Mouse (Mus musculus): ENCODE results near the gene Camk1d. TPM values are rescaled to one million over a fixed set of nuclear protein-coding genes. Genes with fewer than 3 reads are reported as not detected.

Camk1d gene
- total and polyA plus RNA-seq, 2 experiments = 17.0 to 47.7 TPM

- Histone ChIP-seq H3K9ac (ENCODE audit: low read depth, low read length) (no peak overlapping the region), H3K36me3 (ENCODE audit: control insufficient read depth, insufficient read depth, low read length) (no peaks in the 10 kb centered on the region), H3K27ac (replicated peaks; ENCODE audit: insufficient read depth, low read depth, low read length) (no peak overlapping the region), H3K4me1 (ENCODE audit: control insufficient read depth, insufficient read depth, low read length) (no peaks in the 10 kb centered on the region), H3K27me3 (ENCODE audit: control insufficient read depth, insufficient read depth, low read length) (no peaks in the 10 kb centered on the region), H3K4me3 (ENCODE audit: insufficient read depth, low read depth, low read length) (no peak overlapping the region), H3K79me2 (ENCODE audit: control insufficient read depth, insufficient read depth, low read length) (no peaks in the 10 kb centered on the region)
- TF ChIP-seq POLR2A (IDR thresholded peaks at IDR 0.05; ENCODE audit: extremely low read depth, insufficient read depth, low read length) = no peak
- no peak for TF ChIP-seq CTCF (IDR thresholded peaks at IDR 0.05; ENCODE audit: low read depth, low read length)
- 95% methylated on average over 5 of the region's 5 CpGs for WGBS
- DNase-seq (ENCODE audit: extremely low read depth, low read depth, low spot score) = no peak
Measured at GRCm38 (mm10) chr2:5732047-5732446, 17.7 kb upstream of the Camk1d start.

- H3K4me1 ChIP-seq (ENCODE audit: control insufficient read depth, insufficient read depth, low read length) = no peaks in the 10 kb centered on the region
- DNase-seq (ENCODE audit: extremely low read depth, low read depth, low spot score) = no peak
- H3K9ac ChIP-seq (ENCODE audit: low read depth, low read length) = no peak overlapping the region
- no peaks in the 10 kb centered on the region for H3K36me3 ChIP-seq (ENCODE audit: control insufficient read depth, insufficient read depth, low read length)
- TF ChIP-seq CTCF (IDR thresholded peaks at IDR 0.05; ENCODE audit: low read depth, low read length) = no peak
- TF ChIP-seq POLR2A (IDR thresholded peaks at IDR 0.05; ENCODE audit: extremely low read depth, insufficient read depth, low read length) = no peak
- H3K79me2 ChIP-seq (ENCODE audit: control insufficient read depth, insufficient read depth, low read length) = no peaks in the 10 kb centered on the region
- H3K4me3 ChIP-seq (ENCODE audit: insufficient read depth, low read depth, low read length) = no peak overlapping the region
- H3K27ac ChIP-seq (replicated peaks; ENCODE audit: insufficient read depth, low read depth, low read length) = no peak overlapping the region
- no peaks in the 10 kb centered on the region for H3K27me3 ChIP-seq (ENCODE audit: control insufficient read depth, insufficient read depth, low read length)
- WGBS = 43% methylated on average over 15 of the region's 15 CpGs
Measured at GRCm38 (mm10) chr2:5730364-5730792, 16.1 kb upstream of the Camk1d start.

- 71% methylated on average over 7 of the region's 7 CpGs for WGBS
- Histone ChIP-seq H3K4me1 (ENCODE audit: control insufficient read depth, insufficient read depth, low read length) (no peaks in the 10 kb centered on the region), H3K79me2 (ENCODE audit: control insufficient read depth, insufficient read depth, low read length) (no peaks in the 10 kb centered on the region), H3K4me3 (ENCODE audit: insufficient read depth, low read depth, low read length) (no peak overlapping the region), H3K9ac (ENCODE audit: low read depth, low read length) (no peak overlapping the region), H3K27ac (replicated peaks; ENCODE audit: insufficient read depth, low read depth, low read length) (no peak overlapping the region), H3K36me3 (ENCODE audit: control insufficient read depth, insufficient read depth, low read length) (no peaks in the 10 kb centered on the region), H3K27me3 (ENCODE audit: control insufficient read depth, insufficient read depth, low read length) (no peaks in the 10 kb centered on the region)
- TF ChIP-seq CTCF (IDR thresholded peaks at IDR 0.05; ENCODE audit: low read depth, low read length) (no peak), POLR2A (IDR thresholded peaks at IDR 0.05; ENCODE audit: extremely low read depth, insufficient read depth, low read length) (no peak)
- DNase-seq (ENCODE audit: extremely low read depth, low read depth, low spot score) = no peak
Measured at GRCm38 (mm10) chr2:5729931-5730330, 15.6 kb upstream of the Camk1d start.

- WGBS = 45% methylated on average over 8 of the region's 8 CpGs
- H3K4me1 ChIP-seq (ENCODE audit: control insufficient read depth, insufficient read depth, low read length) = no peaks in the 10 kb centered on the region
Measured at GRCm38 (mm10) chr2:5725028-5725701, 10.8 kb upstream of the Camk1d start.

GRCm38 (mm10) chr2:5717675-5718074, 3.4 kb upstream of the Camk1d start:
- Histone ChIP-seq H3K4me1 (ENCODE audit: control insufficient read depth, insufficient read depth, low read length) (peaks cover 5% of the 10 kb centered on the region; the same call in 1 of the 2 replicates), H3K79me2 (ENCODE audit: control insufficient read depth, insufficient read depth, low read length) (no peaks in the 10 kb centered on the region), H3K36me3 (ENCODE audit: control insufficient read depth, insufficient read depth, low read length) (no peaks in the 10 kb centered on the region), H3K27ac (replicated peaks; ENCODE audit: insufficient read depth, low read depth, low read length) (no peak overlapping the region), H3K9ac (ENCODE audit: low read depth, low read length) (no peak overlapping the region), H3K4me3 (ENCODE audit: insufficient read depth, low read depth, low read length) (no peak overlapping the region), H3K27me3 (ENCODE audit: control insufficient read depth, insufficient read depth, low read length) (no peaks in the 10 kb centered on the region)
- WGBS = 96% methylated on average over 6 of the region's 6 CpGs
- TF ChIP-seq POLR2A (IDR thresholded peaks at IDR 0.05; ENCODE audit: extremely low read depth, insufficient read depth, low read length) (no peak), CTCF (IDR thresholded peaks at IDR 0.05; ENCODE audit: low read depth, low read length) (peak; percentile 20; the same call in 1 of the 2 replicates)
- no peak for DNase-seq (ENCODE audit: extremely low read depth, low read depth, low spot score)

More at GRCm38 (mm10) chr2:5725028-5725701, 10.8 kb upstream of the Camk1d start:
- Histone ChIP-seq H3K27me3 (ENCODE audit: control insufficient read depth, insufficient read depth, low read length) (no peaks in the 10 kb centered on the region), H3K27ac (replicated peaks; ENCODE audit: insufficient read depth, low read depth, low read length) (no peak overlapping the region), H3K79me2 (ENCODE audit: control insufficient read depth, insufficient read depth, low read length) (no peaks in the 10 kb centered on the region), H3K4me3 (ENCODE audit: insufficient read depth, low read depth, low read length) (no peak overlapping the region), H3K9ac (ENCODE audit: low read depth, low read length) (no peak overlapping the region), H3K36me3 (ENCODE audit: control insufficient read depth, insufficient read depth, low read length) (no peaks in the 10 kb centered on the region)
- TF ChIP-seq CTCF (IDR thresholded peaks at IDR 0.05; ENCODE audit: low read depth, low read length) (no peak), POLR2A (IDR thresholded peaks at IDR 0.05; ENCODE audit: extremely low read depth, insufficient read depth, low read length) (no peak)
- no peak for DNase-seq (ENCODE audit: extremely low read depth, low read depth, low spot score)

- Histone ChIP-seq H3K4me1 (ENCODE audit: control insufficient read depth, insufficient read depth, low read length) (peaks cover 5% of the 10 kb centered on the region; the same call in 1 of the 2 replicates), H3K9ac (ENCODE audit: low read depth, low read length) (no peak overlapping the region), H3K4me3 (ENCODE audit: insufficient read depth, low read depth, low read length) (no peak overlapping the region), H3K27me3 (ENCODE audit: control insufficient read depth, insufficient read depth, low read length) (no peaks in the 10 kb centered on the region), H3K36me3 (ENCODE audit: control insufficient read depth, insufficient read depth, low read length) (no peaks in the 10 kb centered on the region), H3K27ac (replicated peaks; ENCODE audit: insufficient read depth, low read depth, low read length) (no peak overlapping the region), H3K79me2 (ENCODE audit: control insufficient read depth, insufficient read depth, low read length) (no peaks in the 10 kb centered on the region)
- TF ChIP-seq POLR2A (IDR thresholded peaks at IDR 0.05; ENCODE audit: extremely low read depth, insufficient read depth, low read length) (no peak), CTCF (IDR thresholded peaks at IDR 0.05; ENCODE audit: low read depth, low read length) (no peak)
- 74% methylated on average over 2 of the region's 2 CpGs for WGBS
- no peak for DNase-seq (ENCODE audit: extremely low read depth, low read depth, low spot score)
Measured at GRCm38 (mm10) chr2:5715544-5715943, 1.2 kb upstream of the Camk1d start.
